8 mouse cellular contexts compared by ENCODE assay signal in the genomic region with DNA sequence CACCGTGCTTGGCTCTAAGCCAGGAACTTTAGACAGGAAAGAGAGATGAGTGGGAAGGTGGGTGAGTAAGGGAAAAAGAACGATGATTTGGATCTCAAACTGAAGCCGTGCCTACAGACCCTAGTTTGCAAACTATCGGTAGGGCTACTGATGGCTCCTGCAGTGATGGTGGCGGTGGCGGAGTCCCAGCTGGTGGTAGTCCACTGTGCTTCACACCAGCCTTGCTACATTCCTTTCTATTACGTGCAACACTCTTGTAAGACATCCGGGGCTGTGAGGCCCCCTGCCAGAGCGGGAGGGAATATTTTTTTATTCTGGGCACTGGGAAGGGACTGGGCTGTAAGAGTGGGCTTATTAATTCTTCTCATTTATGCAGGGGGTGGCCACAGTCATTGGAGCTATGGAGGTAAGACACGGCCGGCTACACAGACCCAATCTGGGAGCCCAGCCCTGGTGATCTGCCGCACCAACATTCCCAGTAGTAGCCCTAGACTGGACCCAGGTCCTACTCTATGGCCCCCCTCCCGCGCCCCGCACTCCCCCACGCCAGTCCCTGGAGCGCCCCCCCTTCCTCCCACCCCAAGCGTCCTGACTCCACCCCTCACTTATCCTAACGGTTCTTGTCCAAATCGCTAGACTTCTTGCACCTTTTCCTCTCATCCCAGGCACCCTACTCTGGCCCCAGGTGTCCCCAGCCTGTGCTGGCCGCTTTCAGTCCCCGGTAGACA. TPM values are rescaled to one million over a fixed set of nuclear protein-coding genes. Genes with fewer than 3 reads are reported as not detected.
DNase-seq lines count a peak whose midpoint lies in the region; ATAC-seq lines count a peak whose summit lies in the region.
"Had no signal": no experiment of that assay in that cellular context is flagged by ENCODE, and none has a peak within 500 bp of the region (broad histone marks: within the 10 kb centered on the region; RNA-seq: fewer than 3 reads in every experiment).

No protein-coding gene starts in this region.

- ATAC-seq in megakaryocyte, adult 5-6 weeks (ENCODE audit: poor library complexity, severe bottlenecking), result no peak
- ATAC-seq in forebrain, embryonic 12.5 days (ENCODE audit: low FRiP score), result no peak
- ATAC-seq in liver, embryonic 11.5 days (replicated peaks; ENCODE audit: low FRiP score), result peak; percentile 35

- H3K4me3 ChIP-seq in megakaryocyte, embryonic 14.5 days (replicated peaks), result peak overlapping the region; percentile 94
- H3K4me3 ChIP-seq in forebrain, embryonic 12.5 days (replicated peaks), result peak overlapping the region; percentile 36
- peak overlapping the region; percentile 64 for H3K4me3 ChIP-seq in liver, embryonic 11.5 days (ENCODE audit: low read depth, low read length)

- no peak for DNase-seq in liver, embryonic 11.5 days (ENCODE audit: low spot score)
- DNase-seq in naive thymus-derived CD4-positive, alpha-beta T cell, adult 2 months (ENCODE audit: low read depth), result peak; percentile 41
- no peak for DNase-seq in thymus, postnatal 4 days
- no peak for DNase-seq in adipocyte (ENCODE audit: low spot score)

- peak overlapping the region; percentile 47; the same call in 1 of the 2 replicates for H3K9ac ChIP-seq in forebrain, embryonic 12.5 days
- H3K9ac ChIP-seq in liver, embryonic 11.5 days (ENCODE audit: low read depth, low read length), result peak overlapping the region; percentile 72

- H3K4me2 ChIP-seq in forebrain, embryonic 12.5 days, result peak overlapping the region; percentile 60
- peak overlapping the region; percentile 88 for H3K4me2 ChIP-seq in liver, embryonic 11.5 days

- H3K9me3 ChIP-seq in megakaryocyte, embryonic 14.5 days, result no peaks in the 10 kb centered on the region
- H3K9me3 ChIP-seq in forebrain, embryonic 12.5 days, result no peaks in the 10 kb centered on the region
- no peaks in the 10 kb centered on the region for H3K9me3 ChIP-seq in liver, embryonic 11.5 days (ENCODE audit: control insufficient read depth, low read length)

- 10% methylated on average over 22 of the region's 22 CpGs for whole genome bisulfite sequencing in forebrain, embryonic 12.5 days
- 12% methylated on average over 22 of the region's 22 CpGs for WGBS in liver, embryonic 11.5 days

- peaks cover 33% of the 10 kb centered on the region for H3K36me3 ChIP-seq in megakaryocyte, embryonic 14.5 days (replicated peaks; ENCODE audit: low read length)
- H3K36me3 ChIP-seq in forebrain, embryonic 12.5 days (replicated peaks), result no peaks in the 10 kb centered on the region
- H3K36me3 ChIP-seq in liver, embryonic 11.5 days (ENCODE audit: control insufficient read depth, insufficient read depth, low read length), result no peaks in the 10 kb centered on the region

- peaks cover 2% of the 10 kb centered on the region for H3K27me3 ChIP-seq in megakaryocyte, embryonic 14.5 days (replicated peaks)
- peaks cover 45% of the 10 kb centered on the region for H3K27me3 ChIP-seq in forebrain, embryonic 12.5 days
- peaks cover 6% of the 10 kb centered on the region for H3K27me3 ChIP-seq in liver, embryonic 11.5 days (replicated peaks; ENCODE audit: control insufficient read depth, insufficient read depth, low read length)

- H3K4me1 ChIP-seq in megakaryocyte, embryonic 14.5 days, result peaks cover 64% of the 10 kb centered on the region
- H3K4me1 ChIP-seq in forebrain, embryonic 12.5 days, result peaks cover 17% of the 10 kb centered on the region
- peaks cover 19% of the 10 kb centered on the region for H3K4me1 ChIP-seq in liver, embryonic 11.5 days (replicated peaks; ENCODE audit: control insufficient read depth, insufficient read depth, low read length)

- H3K27ac ChIP-seq in forebrain, embryonic 12.5 days, result no peak overlapping the region
- H3K27ac ChIP-seq in liver, embryonic 11.5 days (ENCODE audit: low read depth, low read length), result no peak overlapping the region; the same call in 1 of the 2 replicates

RNA-seq across cellular contexts. Expression of gene Car9, which starts 1.3 kb away (rescaled TPM):
- polyA plus RNA-seq in megakaryocyte, embryonic 14.5 days (2012; ENCODE audit: insufficient read depth, low replicate concordance), result 1.4 and 11.2 TPM in 2 replicates
- 3.0 and 3.5 TPM in 2 replicates for total RNA-seq in megakaryocyte, adult 5-6 weeks (2015)
- 0.41 and 1.1 TPM in 2 replicates for total RNA-seq in megakaryocyte, adult 5-6 weeks (2017)
- polyA plus RNA-seq in forebrain, embryonic 12.5 days (2016; fragmentation: Nextera tagmentation; extraction: Ambion mirVana), result 0.27 and 0.50 TPM in 2 replicates
- polyA plus RNA-seq in liver, embryonic 11.5 days (2014; fragmentation: Nextera tagmentation; extraction: Ambion mirVana), result 1.5 and 2.0 TPM in 2 replicates

RNA-seq across cellular contexts. Expression of gene Arhgef39, which starts 8.6 kb away (rescaled TPM):
- 9.6 and 20.9 TPM in 2 replicates for polyA plus RNA-seq in megakaryocyte, embryonic 14.5 days (2012; ENCODE audit: insufficient read depth, low replicate concordance)
- total RNA-seq in megakaryocyte, adult 5-6 weeks (2015), result 54.6 and 60.0 TPM in 2 replicates
- total RNA-seq in megakaryocyte, adult 5-6 weeks (2017), result 52.3 and 54.1 TPM in 2 replicates
- 45.8 and 50.3 TPM in 2 replicates for polyA plus RNA-seq in forebrain, embryonic 12.5 days (2016; fragmentation: Nextera tagmentation; extraction: Ambion mirVana)
- 45.1 and 46.1 TPM in 2 replicates for polyA plus RNA-seq in liver, embryonic 11.5 days (2014; fragmentation: Nextera tagmentation; extraction: Ambion mirVana)

RNA-seq across cellular contexts. Expression of gene Ccdc107, which starts 15.4 kb away (rescaled TPM):
- 74.6 and 104 TPM in 2 replicates for polyA plus RNA-seq in megakaryocyte, embryonic 14.5 days (2012; ENCODE audit: insufficient read depth, low replicate concordance)
- total RNA-seq in megakaryocyte, adult 5-6 weeks (2015), result 16.7 and 17.5 TPM in 2 replicates
- 23.6 and 32.6 TPM in 2 replicates for total RNA-seq in megakaryocyte, adult 5-6 weeks (2017)
- 44.7 and 45.8 TPM in 2 replicates for polyA plus RNA-seq in forebrain, embryonic 12.5 days (2016; fragmentation: Nextera tagmentation; extraction: Ambion mirVana)
- 60.3 and 60.5 TPM in 2 replicates for polyA plus RNA-seq in liver, embryonic 11.5 days (2014; fragmentation: Nextera tagmentation; extraction: Ambion mirVana)

RNA-seq across cellular contexts. Expression of gene Tpm2, which starts 15.5 kb away (rescaled TPM):
- 4.7 TPM in 1 of 2 replicates, not detected in the other for polyA plus RNA-seq in megakaryocyte, embryonic 14.5 days (2012; ENCODE audit: insufficient read depth, low replicate concordance)
- total RNA-seq in megakaryocyte, adult 5-6 weeks (2015), result 0.11 TPM in 1 of 2 replicates, not detected in the other
- total RNA-seq in megakaryocyte, adult 5-6 weeks (2017), result 0.11 and 0.33 TPM in 2 replicates
- 36.5 and 40.2 TPM in 2 replicates for polyA plus RNA-seq in forebrain, embryonic 12.5 days (2016; fragmentation: Nextera tagmentation; extraction: Ambion mirVana)
- 46.4 and 51.2 TPM in 2 replicates for polyA plus RNA-seq in liver, embryonic 11.5 days (2014; fragmentation: Nextera tagmentation; extraction: Ambion mirVana)

RNA-seq across cellular contexts. Expression of gene Sit1, which starts 24.6 kb away (rescaled TPM):
- 3.9 TPM in 1 of 2 replicates, not detected in the other for polyA plus RNA-seq in megakaryocyte, embryonic 14.5 days (2012; ENCODE audit: insufficient read depth, low replicate concordance)
- not detected in 2 replicates for total RNA-seq in megakaryocyte, adult 5-6 weeks (2015)
- total RNA-seq in megakaryocyte, adult 5-6 weeks (2017), result 0.77 TPM in 1 of 2 replicates, not detected in the other
- not detected in 2 replicates for polyA plus RNA-seq in forebrain, embryonic 12.5 days (2016; fragmentation: Nextera tagmentation; extraction: Ambion mirVana)
- polyA plus RNA-seq in liver, embryonic 11.5 days (2014; fragmentation: Nextera tagmentation; extraction: Ambion mirVana), result not detected in 2 replicates
- total RNA-seq: common myeloid progenitor, adult 5-6 weeks had no signal

Comparison
In these comparisons a context has a peak if more than half of its experiments do, and no peak if none do; other contexts are left out.
1. H3K4me3 ChIP-seq: peak in every context shown above with its lines; median percentile 94 in megakaryocyte, embryonic 14.5 days; 64 in liver, embryonic 11.5 days; 36 in forebrain, embryonic 12.5 days.